9 mouse cellular contexts compared by ENCODE assay signal in genomic region chr1:162109437-162109813, GRCm38 (mm10).
DNase-seq lines count a peak whose midpoint lies in the region; ATAC-seq lines count a peak whose summit lies in the region.
"Had no signal": no experiment of that assay in that cellular context is flagged by ENCODE, and none has a peak within 500 bp of the region (broad histone marks: within the 10 kb centered on the region; RNA-seq: fewer than 3 reads in every experiment).

No protein-coding gene starts in this region.

- H3K4me2 ChIP-seq in kidney, embryonic 16.5 days (replicated peaks; ENCODE audit: low read depth, low read length) = no peak overlapping the region
- no peak overlapping the region for H3K4me2 ChIP-seq in hindbrain, embryonic 15.5 days
- no peak overlapping the region for H3K4me2 ChIP-seq in midbrain, embryonic 11.5 days
- H3K4me2 ChIP-seq: liver, embryonic 13.5 days had no signal

- no peak for ATAC-seq in kidney, embryonic 16.5 days (ENCODE audit: low FRiP score, low TSS enrichment)
- ATAC-seq in hindbrain, embryonic 15.5 days (ENCODE audit: low FRiP score, low read depth) = 0 out of 2 replicates have a peak, but pooled peaks have one; percentile 36
- ATAC-seq in midbrain, embryonic 11.5 days (ENCODE audit: low FRiP score) = peak; percentile 54
- no peak for ATAC-seq in frontal cortex, adult (ENCODE audit: low TSS enrichment)

- no peak overlapping the region for H3K9ac ChIP-seq in kidney, embryonic 16.5 days (replicated peaks; ENCODE audit: low read length)
- no peak overlapping the region for H3K9ac ChIP-seq in hindbrain, embryonic 15.5 days
- no peak overlapping the region for H3K9ac ChIP-seq in midbrain, embryonic 11.5 days (ENCODE audit: low read length)
- H3K9ac ChIP-seq: liver, embryonic 13.5 days had no signal

- 68% methylated on average over 7 of the region's 7 CpGs for WGBS in kidney, embryonic 16.5 days
- 53% methylated on average over 7 of the region's 7 CpGs for WGBS in hindbrain, embryonic 15.5 days
- 74% methylated on average over 7 of the region's 7 CpGs for WGBS in midbrain, embryonic 11.5 days

- peak; percentile 64 for DNase-seq in kidney, adult 11 months
- peak; percentile 10 to 46 for DNase-seq in cerebellum, postnatal 14 days
- DNase-seq in midbrain, embryonic 11.5 days (ENCODE audit: low spot score, missing footprints) = no peak
- DNase-seq in right cerebral cortex, postnatal 25 days = no peak
- DNase-seq in liver = no peak
- DNase-seq: liver, embryonic 13.5 days had no signal

- no peaks in the 10 kb centered on the region for H3K27me3 ChIP-seq in kidney, embryonic 16.5 days (ENCODE audit: insufficient read depth, low read length)
- H3K27me3 ChIP-seq in hindbrain, embryonic 15.5 days = no peaks in the 10 kb centered on the region
- no peaks in the 10 kb centered on the region for H3K27me3 ChIP-seq in midbrain, embryonic 11.5 days (ENCODE audit: control insufficient read depth, insufficient read depth, low read length)
- H3K27me3 ChIP-seq: liver, embryonic 13.5 days had no signal

- H3K36me3 ChIP-seq in kidney, embryonic 16.5 days (ENCODE audit: insufficient read depth, low read length) = no peaks in the 10 kb centered on the region
- H3K36me3 ChIP-seq in hindbrain, embryonic 15.5 days = no peaks in the 10 kb centered on the region
- H3K36me3 ChIP-seq in midbrain, embryonic 11.5 days (ENCODE audit: control insufficient read depth, insufficient read depth, low read length) = no peaks in the 10 kb centered on the region
- H3K36me3 ChIP-seq: liver, embryonic 13.5 days had no signal

- H3K4me3 ChIP-seq in kidney, embryonic 16.5 days (ENCODE audit: low read length) = no peak overlapping the region
- H3K4me3 ChIP-seq in hindbrain, embryonic 15.5 days = no peak overlapping the region
- H3K4me3 ChIP-seq in midbrain, embryonic 11.5 days (ENCODE audit: low read depth, low read length) = no peak overlapping the region
- H3K4me3 ChIP-seq: liver, embryonic 13.5 days had no signal

- no peaks in the 10 kb centered on the region for H3K9me3 ChIP-seq in kidney, embryonic 16.5 days (ENCODE audit: low read length)
- no peaks in the 10 kb centered on the region for H3K9me3 ChIP-seq in hindbrain, embryonic 15.5 days
- H3K9me3 ChIP-seq in midbrain, embryonic 11.5 days (ENCODE audit: control insufficient read depth, low read length) = no peaks in the 10 kb centered on the region
- H3K9me3 ChIP-seq: liver, embryonic 13.5 days had no signal

- no peak overlapping the region for H3K27ac ChIP-seq in kidney, embryonic 16.5 days (ENCODE audit: low read length)
- peak overlapping the region; percentile 34; the same call in 1 of the 2 replicates for H3K27ac ChIP-seq in hindbrain, embryonic 15.5 days (replicated peaks)
- H3K27ac ChIP-seq in midbrain, embryonic 11.5 days (ENCODE audit: low read depth, low read length) = no peak overlapping the region
- H3K27ac ChIP-seq: liver, embryonic 13.5 days had no signal

- no peaks in the 10 kb centered on the region for H3K4me1 ChIP-seq in kidney, embryonic 16.5 days (ENCODE audit: insufficient read depth, low read length)
- peaks cover 19% of the 10 kb centered on the region for H3K4me1 ChIP-seq in hindbrain, embryonic 15.5 days (replicated peaks)
- peaks cover 10% of the 10 kb centered on the region for H3K4me1 ChIP-seq in midbrain, embryonic 11.5 days (ENCODE audit: control insufficient read depth, insufficient read depth, low read length)
- H3K4me1 ChIP-seq: liver, embryonic 13.5 days had no signal

Comparison
In these comparisons a context has a peak if more than half of its experiments do, and no peak if none do; other contexts are left out.
1. DNase-seq: peak in kidney, adult 11 months (single experiment) and cerebellum, postnatal 14 days (2 of 2); none in midbrain, embryonic 11.5 days (single experiment), right cerebral cortex, postnatal 25 days (single experiment) and liver (single experiment).
2. ATAC-seq: peak in hindbrain, embryonic 15.5 days (single experiment) and midbrain, embryonic 11.5 days (single experiment); none in kidney, embryonic 16.5 days (single experiment) and frontal cortex, adult (single experiment).